Mouse (Mus musculus) midbrain, embryonic 16.5 days (tissue): ENCODE results near the gene Phf1. TPM values are rescaled to one million over a fixed set of nuclear protein-coding genes. Genes with fewer than 3 reads are reported as not detected.

ENCODE experiments used
- ATAC-seq: fragments of 200-750 bp; cut with Nextera tagmentation; 2 replicates; pipeline ENCODE4 v1.8.0; 2017; ENCODE audit warnings: moderate TSS enrichment
- H3K27ac ChIP-seq: fragments of 300-500 bp; sonication (generic); 2 replicates; pipeline ENCODE4 v1.5.1; 2014; ENCODE audit warnings: mild to moderate bottlenecking, low read length, mixed read lengths
- H3K27me3 ChIP-seq: fragments of 300-500 bp; sonication (generic); 2 replicates; pipeline ENCODE4 v1.6.1; 2014; ENCODE audit warnings: low read depth, low read length, mixed read lengths; ENCODE audit not compliant: control insufficient read depth, insufficient read depth
- H3K36me3 ChIP-seq: fragments of 300-500 bp; sonication (generic); 2 replicates; pipeline ENCODE4 v1.6.1; 2014; ENCODE audit warnings: mild to moderate bottlenecking, low read length, moderate library complexity, mixed read lengths; ENCODE audit not compliant: control insufficient read depth, insufficient read depth
- H3K4me1 ChIP-seq: fragments of 300-500 bp; sonication (generic); 2 replicates; pipeline ENCODE4 v1.6.1; 2014; ENCODE audit warnings: mild to moderate bottlenecking, low read length, mixed read lengths; ENCODE audit not compliant: control insufficient read depth, insufficient read depth
- H3K4me2 ChIP-seq: fragments of 300-500 bp; sonication (generic); 2 replicates; pipeline ENCODE4 v1.6.1; 2014; ENCODE audit warnings: mild to moderate bottlenecking, low read length, mixed read lengths
- H3K4me3 ChIP-seq: fragments of 300-500 bp; sonication (generic); 2 replicates; pipeline ENCODE4 v1.5.1; 2014; ENCODE audit warnings: low read depth, mild to moderate bottlenecking, low read length, moderate library complexity, mixed read lengths
- H3K9ac ChIP-seq: fragments of 300-500 bp; sonication (generic); 2 replicates; pipeline ENCODE4 v1.6.1; 2014; ENCODE audit warnings: low read depth, low read length, mixed read lengths
- H3K9me3 ChIP-seq: fragments of 300-500 bp; sonication (generic); replicated peaks from 2 replicates; pipeline ENCODE4 v1.6.1; 2014; ENCODE audit warnings: mild to moderate bottlenecking, low read length, mixed read lengths; ENCODE audit not compliant: control insufficient read depth, poor library complexity, severe bottlenecking
- WGBS: fragments of 180-500 bp; shearing (Covaris S2); extraction: QIAGEN DNeasy Blood & Tissue Kit; methylation state at CpG from one replicate; pipeline ENCODE4 v1.1.7; 2014; 5-methylcytosine and 5-hydroxymethylcytosine counted together
- polyA plus RNA-seq: library from polyadenylated mRNA; unstranded; fragments of >200 nt; fragmentation: Nextera tagmentation; extraction: Ambion mirVana; gene quantifications from 2 replicates; pipeline ENCODE4 v1.2.1, GENCODE M21; 2015

The Phf1 gene
- polyA plus RNA-seq, 1 experiment from 2014 or later: 28.0 TPM

- Histone ChIP-seq H3K27me3 (no peaks in the 10 kb centered on the region), H3K36me3 (peaks cover 48% of the 10 kb centered on the region), H3K27ac (no peak overlapping the region), H3K9me3 (no peaks in the 10 kb centered on the region), H3K4me3 (no peak overlapping the region), H3K4me1 (peaks cover 8% of the 10 kb centered on the region), H3K9ac (no peak overlapping the region), H3K4me2 (no peak overlapping the region)
- no peak for ATAC-seq
- 90% methylated on average over 6 of the region's 6 CpGs for WGBS
Observed at GRCm38 (mm10) chr17:26967477-26967876, 34.6 kb downstream of the Phf1 start.

DNA sequence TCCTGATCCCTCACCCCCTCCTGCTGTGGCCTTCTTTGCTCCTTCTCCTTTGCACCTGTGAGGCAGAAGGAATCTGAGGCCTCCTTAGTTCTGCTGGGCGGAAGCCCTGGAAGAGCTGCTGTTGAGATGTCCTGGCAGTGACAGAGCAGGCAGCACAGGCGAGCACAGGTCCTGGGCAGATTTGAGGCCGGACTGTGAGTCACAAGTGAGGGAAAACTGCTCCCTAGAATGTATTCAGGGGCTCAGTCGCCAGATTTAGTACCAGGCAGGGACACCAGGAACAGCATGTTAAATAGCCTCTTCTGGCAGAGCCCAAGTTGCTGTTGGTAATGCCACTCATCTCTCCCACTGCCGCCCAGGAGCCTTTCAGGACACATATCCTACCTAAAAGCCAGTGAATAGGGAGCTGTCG, 35.4 kb downstream of the Phf1 start:
- no peaks in the 10 kb centered on the region for H3K9me3 ChIP-seq
- no peaks in the 10 kb centered on the region for H3K27me3 ChIP-seq
- no peak overlapping the region for H3K9ac ChIP-seq
- no peak overlapping the region for H3K4me3 ChIP-seq
- H3K36me3 ChIP-seq: peaks cover 42% of the 10 kb centered on the region
- no peak overlapping the region for H3K27ac ChIP-seq
- H3K4me1 ChIP-seq: peaks cover 9% of the 10 kb centered on the region
- H3K4me2 ChIP-seq: no peak overlapping the region
- 84% methylated on average over 6 of the region's 6 CpGs for WGBS
- no peak for ATAC-seq

- H3K27me3 ChIP-seq: no peaks in the 10 kb centered on the region
- H3K9ac ChIP-seq: no peak overlapping the region
- no peaks in the 10 kb centered on the region for H3K9me3 ChIP-seq
- 87% methylated on average over 6 of the region's 6 CpGs for WGBS
- no peak overlapping the region for H3K4me3 ChIP-seq
- H3K27ac ChIP-seq: no peak overlapping the region
- H3K4me2 ChIP-seq: no peak overlapping the region
- peaks cover 36% of the 10 kb centered on the region for H3K36me3 ChIP-seq
- no peak for ATAC-seq
- H3K4me1 ChIP-seq: peaks cover 17% of the 10 kb centered on the region
Observed at GRCm38 (mm10) chr17:26969257-26969656, 36.4 kb downstream of the Phf1 start.

DNA sequence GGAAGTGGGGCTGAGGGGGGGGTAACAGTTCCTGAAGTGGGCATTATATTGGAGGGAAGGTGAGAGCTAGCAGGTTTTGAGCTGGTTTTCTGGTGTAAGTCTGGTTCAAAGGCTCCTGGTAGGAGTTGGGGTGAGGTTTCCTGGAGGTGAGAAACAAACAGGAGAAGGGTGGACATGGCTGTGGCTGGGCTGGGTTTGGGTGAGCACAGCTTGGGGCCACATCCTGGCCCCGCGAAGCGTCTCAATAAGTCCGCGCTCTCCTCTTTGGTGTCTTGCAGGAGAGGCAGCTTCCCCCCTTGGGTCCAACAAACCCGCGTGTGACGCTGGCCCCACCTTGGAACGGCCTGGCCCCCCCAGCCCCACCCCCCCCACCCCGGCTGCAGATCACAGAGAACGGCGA, 37.4 kb downstream of the Phf1 start:
- H3K4me1 ChIP-seq: peaks cover 24% of the 10 kb centered on the region
- 83% methylated on average over 7 of the region's 12 CpGs for WGBS

GRCm38 (mm10) chr17:26971247-26971905, 38.5 kb downstream of the Phf1 start:
- Histone ChIP-seq H3K4me2 (no peak overlapping the region), H3K27me3 (no peaks in the 10 kb centered on the region), H3K36me3 (peaks cover 22% of the 10 kb centered on the region), H3K9me3 (no peaks in the 10 kb centered on the region), H3K4me3 (no peak overlapping the region), H3K4me1 (peaks cover 34% of the 10 kb centered on the region), H3K27ac (no peak overlapping the region), H3K9ac (0 out of 2 replicates have a peak overlapping the region, but pooled peaks have one; percentile 17)
- WGBS: 44% methylated on average over 6 of the region's 8 CpGs
- no peak for ATAC-seq

More for the DNA sequence above, 37.4 kb downstream of the Phf1 start:
- Histone ChIP-seq H3K9me3 (no peaks in the 10 kb centered on the region), H3K4me2 (no peak overlapping the region), H3K4me3 (no peak overlapping the region), H3K27me3 (no peaks in the 10 kb centered on the region), H3K36me3 (peaks cover 30% of the 10 kb centered on the region), H3K9ac (no peak overlapping the region), H3K27ac (no peak overlapping the region)
- no peak for ATAC-seq

GRCm38 (mm10) chr17:26972107-26972506, 39.3 kb downstream of the Phf1 start:
- 7% methylated on average over 3 of the region's 3 CpGs for WGBS
- H3K36me3 ChIP-seq: peaks cover 15% of the 10 kb centered on the region

DNA sequence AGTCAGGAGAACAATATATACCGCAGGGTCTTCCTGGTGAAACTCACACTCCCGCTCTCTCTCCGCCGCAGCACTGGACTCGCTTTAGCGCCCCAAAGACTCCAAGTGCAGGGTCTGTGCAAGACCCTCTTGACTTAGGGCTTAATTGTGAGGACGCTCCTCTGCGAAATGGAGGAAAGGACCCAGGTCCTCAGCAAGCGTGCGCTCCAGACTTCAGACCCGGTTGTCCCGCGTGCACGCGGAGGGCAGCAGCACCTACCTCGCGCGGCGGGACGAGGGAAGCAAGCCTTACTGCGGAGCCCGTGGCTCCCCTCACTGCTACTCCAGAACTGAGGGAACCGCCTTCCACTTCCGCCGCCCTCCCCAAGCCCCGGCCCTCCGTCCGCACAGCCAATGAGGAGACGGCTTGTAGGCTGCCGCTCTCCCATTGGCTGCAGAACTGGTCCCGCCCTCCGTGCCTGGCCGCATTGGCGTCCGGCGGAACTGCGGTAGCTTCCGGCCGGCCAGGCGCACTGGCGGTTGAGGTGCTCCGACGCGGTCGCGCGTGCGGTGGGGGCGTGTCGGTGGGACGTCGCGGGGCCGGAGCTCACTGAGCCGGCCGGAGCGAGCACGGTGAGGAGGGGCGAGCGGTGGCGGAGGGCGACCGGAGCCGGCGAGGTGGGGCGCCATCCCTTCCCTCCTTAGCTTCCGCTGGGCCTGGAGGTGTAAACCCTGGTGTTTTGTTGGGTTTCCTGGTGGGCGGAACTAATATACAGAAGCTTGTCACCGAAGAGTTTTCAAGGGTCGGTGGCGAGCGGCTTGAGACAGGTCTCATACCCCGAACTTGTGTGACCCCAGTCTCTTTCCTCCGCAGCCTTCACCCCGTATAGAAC, 40.1 kb downstream of the Phf1 start, which contains the start of gene Zbtb9:
Zbtb9 (plus strand) TSS at position 465 of the 872 bp plus-strand sequence.
- H3K27me3 ChIP-seq: no peaks in the 10 kb centered on the region
- H3K9me3 ChIP-seq: no peaks in the 10 kb centered on the region
- under 1% methylated on average over 74 of the region's 75 CpGs for WGBS
- peaks cover 11% of the 10 kb centered on the region for H3K36me3 ChIP-seq
- peak within 1 kb of the TSS; percentile 97 for H3K4me2 ChIP-seq
- H3K4me1 ChIP-seq: peaks cover 38% of the 10 kb centered on the region
- H3K27ac ChIP-seq: peak within 1 kb of the TSS; percentile 76
- peak within 1 kb of the TSS; percentile 87 for H3K9ac ChIP-seq
- ATAC-seq: peak; percentile 99
- H3K4me3 ChIP-seq: peak within 1 kb of the TSS; percentile 83

More at GRCm38 (mm10) chr17:26972107-26972506, 39.3 kb downstream of the Phf1 start:
- Histone ChIP-seq H3K4me1 (peaks cover 38% of the 10 kb centered on the region), H3K4me3 (peak overlapping the region; percentile 83), H3K9ac (peak overlapping the region; percentile 87), H3K4me2 (peak overlapping the region; percentile 88), H3K27ac (peak overlapping the region; percentile 76), H3K9me3 (no peaks in the 10 kb centered on the region), H3K27me3 (no peaks in the 10 kb centered on the region)
- ATAC-seq: no peak

DNA sequence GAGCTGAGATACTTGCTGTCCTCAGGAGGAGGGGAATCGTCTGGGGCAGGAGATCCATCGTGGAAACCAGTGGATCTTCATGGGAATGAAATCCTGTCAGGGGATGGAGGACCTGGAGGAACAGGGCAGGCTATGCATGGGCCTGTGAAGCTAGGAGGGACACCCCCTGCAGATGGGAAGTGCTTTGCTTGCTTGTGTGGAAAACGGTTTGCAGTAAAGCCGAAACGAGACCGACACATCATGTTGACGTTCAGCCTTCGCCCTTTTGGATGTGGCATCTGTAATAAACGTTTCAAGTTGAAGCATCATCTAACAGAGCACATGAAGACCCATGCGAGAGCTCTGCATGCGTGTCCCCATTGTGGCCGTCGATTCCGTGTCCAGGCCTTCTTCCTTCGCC, 41.7 kb downstream of the Phf1 start:
- WGBS: 93% methylated on average over 15 of the region's 15 CpGs
- peaks cover 38% of the 10 kb centered on the region for H3K4me1 ChIP-seq
- no peak for ATAC-seq

DNA sequence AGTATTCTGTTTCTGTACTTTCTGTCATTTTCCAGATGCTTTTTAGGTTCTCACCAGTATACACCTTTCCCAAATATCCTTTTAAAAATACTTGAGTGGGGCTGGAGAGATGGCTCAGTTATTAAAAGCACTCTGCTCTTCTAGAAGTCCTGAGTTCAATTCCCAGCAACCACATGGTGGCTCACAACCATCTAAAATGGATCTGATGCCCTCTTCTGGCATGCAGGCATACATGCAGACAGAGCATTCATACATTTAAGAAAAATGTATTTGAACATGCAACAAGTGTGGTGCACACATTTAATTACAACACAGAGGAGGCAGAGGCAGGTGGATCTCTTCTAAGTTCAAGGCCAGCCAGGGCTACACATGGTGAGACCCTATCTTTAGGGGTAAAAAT, 42.6 kb downstream of the Phf1 start:
- Histone ChIP-seq H3K4me3 (no peak overlapping the region), H3K27me3 (no peaks in the 10 kb centered on the region), H3K9ac (no peak overlapping the region), H3K4me1 (peaks cover 38% of the 10 kb centered on the region), H3K36me3 (peaks cover 19% of the 10 kb centered on the region), H3K4me2 (no peak overlapping the region), H3K27ac (no peak overlapping the region), H3K9me3 (no peaks in the 10 kb centered on the region)
- no peak for ATAC-seq

More for the DNA sequence above, 41.7 kb downstream of the Phf1 start:
- Histone ChIP-seq H3K36me3 (peaks cover 19% of the 10 kb centered on the region), H3K4me2 (no peak overlapping the region), H3K27ac (no peak overlapping the region), H3K9ac (no peak overlapping the region), H3K9me3 (no peaks in the 10 kb centered on the region), H3K27me3 (no peaks in the 10 kb centered on the region), H3K4me3 (no peak overlapping the region)
